Mouse (Mus musculus) adrenal gland (tissue): Measurements from ENCODE around the gene Gm6760.

Source experiments
- intact Hi-C: fragments of 180-260 bp; cut with DNase I; formaldehyde crosslinking; loops from one replicate; pipeline ENCODE4 v1.15.1; 2025
- long read RNA-seq, 2 experiments: library from polyadenylated mRNA; unstranded; transcript quantifications; one replicate each; pipeline ENCODE4 v2.0.0; 2020; ENCODE audit warnings: borderline replicate concordance in 1 of 2; ENCODE audit not compliant: insufficient replicate concordance in 1 of 2

Gm6760 gene
- long read RNA-seq, experiment 1: 0 reads
- long read RNA-seq, experiment 2: 0 reads

- intact Hi-C loops: no loop called here
These were observed at the start of gene Gm6760 for GRCm38 (mm10) chrX:64152098-64152497. Gm6760 (minus strand) TSS chrX:64152198.

DNA sequence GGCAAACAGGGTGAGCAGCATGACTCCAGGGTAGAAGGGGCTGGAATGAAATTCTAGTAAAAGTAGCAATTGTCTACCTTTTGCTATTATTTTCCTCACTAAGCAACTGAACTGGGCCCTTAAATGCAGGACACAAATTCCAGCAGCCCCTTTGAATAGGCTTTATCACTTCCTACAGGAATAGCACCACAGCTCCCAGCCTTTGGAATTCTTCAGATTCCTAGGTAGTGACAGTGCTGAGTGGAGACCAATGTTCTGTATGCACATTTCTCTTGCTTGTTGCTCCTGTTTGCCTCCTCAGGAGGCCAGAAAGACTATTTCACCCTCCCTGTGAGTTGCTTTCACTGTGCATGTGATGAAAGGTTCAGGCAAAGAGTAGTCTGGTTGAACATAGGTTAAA, 29.2 kb upstream of the Gm6760 start:
- intact Hi-C loops: no loop called here

GRCm38 (mm10) chrX:64173248-64173647, 21.2 kb upstream of the Gm6760 start, which contains the start of gene 3830417A13Rik:
3830417A13Rik (plus strand) TSS chrX:64173548.
- intact Hi-C loops: no loop called here
